Mouse (Mus musculus) bone marrow macrophage, adult 2 months (primary cell): ENCODE measurements at regions not wholly inside any gene's neighbourhood (a gene's known extent, or its start where the extent isn't known, plus 50 kb on each side); places are given as distances from the start of the nearest gene placed in this dataset.

Source experiments
- CTCF ChIP-seq: IDR thresholded peaks from 2 replicates; pipeline ENCODE4 v1.5.1; 2012; ENCODE audit warnings: low read depth, mild to moderate bottlenecking, low read length, moderate library complexity
- POLR2A ChIP-seq: IDR thresholded peaks from 2 replicates; pipeline ENCODE4 v1.6.1; 2012; ENCODE audit warnings: mild to moderate bottlenecking, low read depth, low read length, borderline replicate concordance

- no peak for TF ChIP-seq CTCF
- no peak for TF ChIP-seq POLR2A
Observed at GRCm38 (mm10) chr13:32560666-32561065, 222.1 kb upstream of the Gmds start.
